Mouse (Mus musculus) hindbrain, embryonic 14.5 days (tissue): ENCODE results near the gene Evi5. TPM values are rescaled to one million over a fixed set of nuclear protein-coding genes. Genes with fewer than 3 reads are reported as not detected.

Experiments used
- ATAC-seq: fragments of 200-750 bp; cut with Nextera tagmentation; 2 replicates; pipeline ENCODE4 v1.8.0; 2017; ENCODE audit warnings: moderate number of reproducible peaks, mild to moderate bottlenecking, moderate TSS enrichment, moderate library complexity; ENCODE audit not compliant: low FRiP score
- DNase-seq: peaks from one replicate; pipeline ENCODE4 v3.0.0-alpha.2; 2015; ENCODE audit warnings: low spot score
- H3K27ac ChIP-seq: fragments of 300-500 bp; sonication (generic); 2 replicates; pipeline ENCODE4 v1.5.1; 2014; ENCODE audit warnings: mild to moderate bottlenecking, moderate library complexity
- H3K27me3 ChIP-seq: fragments of 300-500 bp; sonication (generic); 2 replicates; pipeline ENCODE4 v1.6.1; 2014; ENCODE audit warnings: mild to moderate bottlenecking, low read length, mixed read lengths; ENCODE audit not compliant: control insufficient read depth, insufficient read depth
- H3K36me3 ChIP-seq: fragments of 300-500 bp; sonication (generic); replicated peaks from 2 replicates; pipeline ENCODE4 v1.6.1; 2014; ENCODE audit not compliant: control insufficient read depth, insufficient read depth
- H3K4me1 ChIP-seq: fragments of 300-500 bp; sonication (generic); replicated peaks from 2 replicates; pipeline ENCODE4 v1.6.1; 2014; ENCODE audit warnings: antibody characterized with exemption, low read length, mixed read lengths; ENCODE audit not compliant: control insufficient read depth, insufficient read depth
- H3K4me2 ChIP-seq: fragments of 300-500 bp; sonication (generic); replicated peaks from 2 replicates; pipeline ENCODE4 v1.6.1; 2014; ENCODE audit warnings: mild to moderate bottlenecking, moderate library complexity
- H3K4me3 ChIP-seq: fragments of 300-500 bp; sonication (generic); replicated peaks from 2 replicates; pipeline ENCODE4 v1.5.1; 2014; ENCODE audit warnings: mild to moderate bottlenecking, low read length
- H3K9ac ChIP-seq: fragments of 300-500 bp; sonication (generic); 2 replicates; pipeline ENCODE4 v1.6.1; 2014
- H3K9me3 ChIP-seq: fragments of 300-500 bp; sonication (generic); 2 replicates; pipeline ENCODE4 v1.6.1; 2016; ENCODE audit warnings: low read length; ENCODE audit not compliant: control insufficient read depth
- WGBS: fragments of 180-500 bp; shearing (Covaris S2); extraction: QIAGEN DNeasy Blood & Tissue Kit; methylation state at CpG from one replicate; pipeline ENCODE4 v1.1.7; 2014; 5-methylcytosine and 5-hydroxymethylcytosine counted together
- polyA plus RNA-seq: library from polyadenylated mRNA; unstranded; fragments of >200 nt; fragmentation: Nextera tagmentation; extraction: Ambion mirVana; gene quantifications from 2 replicates; pipeline ENCODE4 v1.2.1, GENCODE M21; 2014

Evi5 gene
- polyA plus RNA-seq, 1 experiment from 2014 or later: 53.3 TPM

- Histone ChIP-seq H3K9me3 (no peaks in the 10 kb centered on the region), H3K36me3 (no peaks in the 10 kb centered on the region), H3K27me3 (peaks cover 78% of the 10 kb centered on the region), H3K4me3 (no peak overlapping the region), H3K9ac (no peak overlapping the region), H3K27ac (no peak overlapping the region), H3K4me1 (peaks cover 8% of the 10 kb centered on the region; the same call in 1 of the 2 replicates), H3K4me2 (no peak overlapping the region)
- no peak for DNase-seq
- WGBS: 16% methylated on average over 11 of the region's 11 CpGs
- ATAC-seq: no peak
Measured at GRCm38 (mm10) chr5:107717871-107718361, 157.0 kb downstream of the Evi5 start.

- WGBS: 71% methylated on average over 2 of the region's 2 CpGs
Measured at GRCm38 (mm10) chr5:107711689-107712088, 163.2 kb downstream of the Evi5 start.

GRCm38 (mm10) chr5:107708124-107708797 is 166.6 kb downstream of the Evi5 start:
- no peak overlapping the region for H3K9ac ChIP-seq
- H3K36me3 ChIP-seq: no peaks in the 10 kb centered on the region
- 90% methylated on average over 8 of the region's 8 CpGs for WGBS
- no peak for DNase-seq
- no peak overlapping the region for H3K4me2 ChIP-seq
- H3K27ac ChIP-seq: no peak overlapping the region
- H3K4me3 ChIP-seq: no peak overlapping the region
- no peak for ATAC-seq
- H3K27me3 ChIP-seq: 0 out of 2 replicates have a peak, but pooled peaks cover 3% of the 10 kb centered on the region
- no peaks in the 10 kb centered on the region for H3K9me3 ChIP-seq
- no peaks in the 10 kb centered on the region for H3K4me1 ChIP-seq

More at GRCm38 (mm10) chr5:107711689-107712088, 163.2 kb downstream of the Evi5 start:
- peaks cover 19% of the 10 kb centered on the region for H3K27me3 ChIP-seq
- H3K4me1 ChIP-seq: no peaks in the 10 kb centered on the region
- H3K9me3 ChIP-seq: no peaks in the 10 kb centered on the region
- no peak overlapping the region for H3K4me3 ChIP-seq
- DNase-seq (no peak), ATAC-seq (no peak)
- no peak overlapping the region for H3K9ac ChIP-seq
- no peak overlapping the region for H3K4me2 ChIP-seq
- H3K36me3 ChIP-seq: no peaks in the 10 kb centered on the region
- no peak overlapping the region for H3K27ac ChIP-seq

GRCm38 (mm10) chr5:107706262-107706661 is 168.6 kb downstream of the Evi5 start:
- 87% methylated on average over 1 of the region's 1 CpGs for WGBS
- Histone ChIP-seq H3K27ac (no peak overlapping the region), H3K4me1 (no peaks in the 10 kb centered on the region), H3K36me3 (no peaks in the 10 kb centered on the region), H3K27me3 (0 out of 2 replicates have a peak, but pooled peaks cover 3% of the 10 kb centered on the region), H3K4me3 (no peak overlapping the region), H3K9me3 (no peaks in the 10 kb centered on the region), H3K9ac (no peak overlapping the region), H3K4me2 (no peak overlapping the region)
- DNase-seq: no peak
- no peak for ATAC-seq

GRCm38 (mm10) chr5:107705756-107706155 is 169.2 kb downstream of the Evi5 start:
- H3K9ac ChIP-seq: no peak overlapping the region
- no peaks in the 10 kb centered on the region for H3K36me3 ChIP-seq
- no peaks in the 10 kb centered on the region for H3K9me3 ChIP-seq
- no peak overlapping the region for H3K4me2 ChIP-seq
- H3K4me3 ChIP-seq: no peak overlapping the region
- H3K4me1 ChIP-seq: no peaks in the 10 kb centered on the region
- no peak for ATAC-seq
- DNase-seq: no peak
- H3K27me3 ChIP-seq: 0 out of 2 replicates have a peak, but pooled peaks cover 3% of the 10 kb centered on the region
- no peak overlapping the region for H3K27ac ChIP-seq
- 92% methylated on average over 4 of the region's 4 CpGs for WGBS

GRCm38 (mm10) chr5:107703207-107703763 is 171.6 kb downstream of the Evi5 start:
- Histone ChIP-seq H3K27ac (no peak overlapping the region), H3K27me3 (no peaks in the 10 kb centered on the region), H3K4me3 (no peak overlapping the region), H3K4me2 (no peak overlapping the region), H3K36me3 (no peaks in the 10 kb centered on the region), H3K4me1 (no peaks in the 10 kb centered on the region), H3K9ac (no peak overlapping the region), H3K9me3 (no peaks in the 10 kb centered on the region)
- ATAC-seq (no peak), DNase-seq (no peak)
- 87% methylated on average over 6 of the region's 6 CpGs for WGBS

- Histone ChIP-seq H3K4me2 (no peak overlapping the region), H3K4me3 (no peak overlapping the region), H3K4me1 (no peaks in the 10 kb centered on the region), H3K36me3 (no peaks in the 10 kb centered on the region), H3K9ac (no peak overlapping the region), H3K27me3 (no peaks in the 10 kb centered on the region), H3K27ac (no peak overlapping the region), H3K9me3 (no peaks in the 10 kb centered on the region)
- ATAC-seq (no peak), DNase-seq (no peak)
- 87% methylated on average over 9 of the region's 9 CpGs for WGBS
Measured at GRCm38 (mm10) chr5:107701658-107702057, 173.2 kb downstream of the Evi5 start.

GRCm38 (mm10) chr5:107700873-107701272 is 174.0 kb downstream of the Evi5 start:
- ATAC-seq (no peak), DNase-seq (no peak)
- Histone ChIP-seq H3K4me3 (no peak overlapping the region), H3K27ac (no peak overlapping the region), H3K4me2 (no peak overlapping the region), H3K9me3 (no peaks in the 10 kb centered on the region), H3K4me1 (no peaks in the 10 kb centered on the region), H3K36me3 (no peaks in the 10 kb centered on the region), H3K27me3 (no peaks in the 10 kb centered on the region), H3K9ac (no peak overlapping the region)
- 93% methylated on average over 10 of the region's 10 CpGs for WGBS

GRCm38 (mm10) chr5:107698888-107699287 is 176.0 kb downstream of the Evi5 start:
- Histone ChIP-seq H3K4me2 (no peak overlapping the region), H3K9me3 (no peaks in the 10 kb centered on the region), H3K4me1 (no peaks in the 10 kb centered on the region), H3K9ac (no peak overlapping the region), H3K4me3 (no peak overlapping the region), H3K27me3 (no peaks in the 10 kb centered on the region), H3K27ac (no peak overlapping the region), H3K36me3 (no peaks in the 10 kb centered on the region)
- DNase-seq (no peak), ATAC-seq (no peak)
- 85% methylated on average over 8 of the region's 8 CpGs for WGBS
